Comparison of ENCODE assay signal across 9 mouse cellular contexts in the genomic region with DNA sequence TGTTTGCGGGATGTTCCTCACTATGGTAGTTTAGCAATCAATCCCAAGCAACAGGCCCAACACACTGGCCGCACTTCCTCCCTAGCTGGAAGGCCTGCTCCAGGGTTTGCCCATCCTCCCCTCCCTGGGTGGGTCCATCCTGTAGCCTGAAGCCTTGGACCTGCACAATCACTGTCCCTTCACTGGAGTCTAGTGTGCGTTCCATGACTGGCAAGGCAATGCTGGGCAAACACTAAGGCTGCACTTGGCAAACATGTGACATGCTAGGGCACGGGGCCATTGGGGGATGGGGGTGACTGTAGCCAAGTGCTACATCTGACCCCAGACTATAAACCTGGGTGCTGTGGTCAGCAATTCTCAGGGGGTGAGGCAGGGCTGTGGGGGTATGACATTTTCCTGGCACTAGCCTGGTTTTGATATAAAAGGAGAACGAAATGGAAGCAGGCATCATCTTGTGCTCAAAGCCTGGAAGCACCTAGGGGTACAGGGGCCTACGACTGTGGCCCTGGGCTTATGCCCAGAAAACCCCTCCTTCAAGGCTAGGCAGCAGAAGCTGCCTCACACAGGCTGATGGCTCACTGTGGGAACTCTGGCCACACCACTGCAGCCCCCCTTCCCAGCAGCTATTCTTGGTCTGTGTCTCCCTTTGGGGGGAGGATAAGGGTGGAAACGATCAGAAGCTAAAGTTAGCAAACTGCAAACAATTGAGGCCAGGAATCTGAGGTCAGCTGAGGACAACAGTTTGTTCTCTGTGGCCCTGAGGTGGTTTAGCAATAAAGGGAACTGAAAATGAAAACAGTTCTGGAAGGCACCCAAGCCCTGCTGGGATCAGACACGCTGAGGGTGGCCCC. TPM values are rescaled to one million over a fixed set of nuclear protein-coding genes. Genes with fewer than 3 reads are reported as not detected.
DNase-seq lines count a peak whose midpoint lies in the region; ATAC-seq lines count a peak whose summit lies in the region.
"Had no signal": no experiment of that assay in that cellular context is flagged by ENCODE, and none has a peak within 500 bp of the region (broad histone marks: within the 10 kb centered on the region; RNA-seq: fewer than 3 reads in every experiment).

No protein-coding gene starts in this region.

- no peaks in the 10 kb centered on the region for H3K9me3 ChIP-seq in forebrain, embryonic 10.5 days
- no peaks in the 10 kb centered on the region for H3K9me3 ChIP-seq in forebrain, embryonic 11.5 days (ENCODE audit: control insufficient read depth, low read length)
- no peaks in the 10 kb centered on the region for H3K9me3 ChIP-seq in forebrain, embryonic 14.5 days (replicated peaks; ENCODE audit: control insufficient read depth, low read length)
- no peaks in the 10 kb centered on the region for H3K9me3 ChIP-seq in limb, embryonic 15.5 days

- 60% methylated on average over 8 of the region's 8 CpGs for WGBS in forebrain, embryonic 10.5 days
- 59% methylated on average over 8 of the region's 8 CpGs for WGBS in forebrain, embryonic 11.5 days
- 48% methylated on average over 8 of the region's 8 CpGs for WGBS in forebrain, embryonic 14.5 days
- 46% methylated on average over 8 of the region's 8 CpGs for WGBS in limb, embryonic 15.5 days

- no peak overlapping the region for H3K4me3 ChIP-seq in forebrain, embryonic 10.5 days
- H3K4me3 ChIP-seq in forebrain, embryonic 11.5 days (ENCODE audit: low read depth, low read length): no peak overlapping the region
- H3K4me3 ChIP-seq in forebrain, embryonic 14.5 days (ENCODE audit: low read depth, low read length): no peak overlapping the region
- no peak overlapping the region for H3K4me3 ChIP-seq in limb, embryonic 15.5 days

- no peak overlapping the region for H3K9ac ChIP-seq in forebrain, embryonic 11.5 days (ENCODE audit: low read length)
- H3K9ac ChIP-seq in forebrain, embryonic 14.5 days (ENCODE audit: low read length): no peak overlapping the region
- H3K9ac ChIP-seq in limb, embryonic 15.5 days: no peak overlapping the region

- H3K27me3 ChIP-seq in forebrain, embryonic 10.5 days (ENCODE audit: poor library complexity, severe bottlenecking): no peaks in the 10 kb centered on the region
- H3K27me3 ChIP-seq in forebrain, embryonic 11.5 days (ENCODE audit: control insufficient read depth, insufficient read depth, low read length): no peaks in the 10 kb centered on the region
- H3K27me3 ChIP-seq in forebrain, embryonic 14.5 days (replicated peaks; ENCODE audit: control insufficient read depth, insufficient read depth, low read length): no peaks in the 10 kb centered on the region
- no peaks in the 10 kb centered on the region for H3K27me3 ChIP-seq in limb, embryonic 15.5 days

- H3K36me3 ChIP-seq in forebrain, embryonic 10.5 days (replicated peaks): no peaks in the 10 kb centered on the region
- no peaks in the 10 kb centered on the region for H3K36me3 ChIP-seq in forebrain, embryonic 11.5 days (ENCODE audit: control insufficient read depth, insufficient read depth, low read length)
- H3K36me3 ChIP-seq in forebrain, embryonic 14.5 days (ENCODE audit: control insufficient read depth, insufficient read depth, low read length): no peaks in the 10 kb centered on the region
- H3K36me3 ChIP-seq in limb, embryonic 15.5 days: no peaks in the 10 kb centered on the region

- ATAC-seq in forebrain, embryonic 11.5 days (replicated peaks; ENCODE audit: low FRiP score): no peak
- ATAC-seq in forebrain, embryonic 14.5 days: peak; percentile 32
- ATAC-seq in limb, embryonic 15.5 days (ENCODE audit: insufficient number of reproducible peaks, low FRiP score, low TSS enrichment, low read depth): peak; percentile 41; the same call in 1 of the 2 replicates
- ATAC-seq in activated CD4-positive, CD25-positive, alpha-beta regulatory T cell, adult 4 months: no peak

- DNase-seq in forebrain, embryonic 10.5 days (ENCODE audit: extremely low spot score, low spot score): no peak
- DNase-seq in forebrain, embryonic 11.5 days (ENCODE audit: low spot score): no peak
- peak; percentile 87 for DNase-seq in adrenal gland, postnatal 14 days
- no peak for DNase-seq in forebrain, embryonic 14.5 days (ENCODE audit: low spot score)
- DNase-seq in heart, postnatal 4 days: peak; percentile 78
- peak; percentile 69 to 71 for DNase-seq in monocyte, adult 2 months (ENCODE audit: low read depth in 1 of 2, low spot score in 2 of 2)

- peaks cover 66% of the 10 kb centered on the region for H3K4me1 ChIP-seq in forebrain, embryonic 10.5 days
- peaks cover 21% of the 10 kb centered on the region for H3K4me1 ChIP-seq in forebrain, embryonic 11.5 days (replicated peaks; ENCODE audit: control insufficient read depth, insufficient read depth, low read length)
- peaks cover 28% of the 10 kb centered on the region for H3K4me1 ChIP-seq in forebrain, embryonic 14.5 days (ENCODE audit: control insufficient read depth, insufficient read depth, low read length)
- H3K4me1 ChIP-seq in limb, embryonic 15.5 days: peaks cover 59% of the 10 kb centered on the region

- no peak overlapping the region for H3K4me2 ChIP-seq in forebrain, embryonic 11.5 days (ENCODE audit: low read depth, low read length, severe bottlenecking)
- no peak overlapping the region for H3K4me2 ChIP-seq in forebrain, embryonic 14.5 days (ENCODE audit: low read length)
- H3K4me2 ChIP-seq in limb, embryonic 15.5 days: 0 out of 2 replicates have a peak overlapping the region, but pooled peaks have one; percentile 10

- peak overlapping the region; percentile 76 for H3K27ac ChIP-seq in forebrain, embryonic 10.5 days
- H3K27ac ChIP-seq in forebrain, embryonic 11.5 days (ENCODE audit: low read depth, low read length): no peak overlapping the region
- H3K27ac ChIP-seq in forebrain, embryonic 14.5 days (ENCODE audit: low read depth, low read length): peak overlapping the region; percentile 44
- H3K27ac ChIP-seq in limb, embryonic 15.5 days: peak overlapping the region; percentile 68

RNA-seq across cellular contexts. Expression of gene E030018B13Rik, which starts 5.0 kb away (rescaled TPM):
- polyA plus RNA-seq in forebrain, embryonic 10.5 days (2016; fragmentation: Nextera tagmentation; extraction: Ambion mirVana): 0.21 TPM in 1 of 2 replicates, not detected in the other
- polyA plus RNA-seq in forebrain, embryonic 11.5 days (2014; fragmentation: Nextera tagmentation; extraction: Ambion mirVana): not detected in 2 replicates
- total RNA-seq in adrenal gland, postnatal 14 days (2021): not detected in 2 replicates
- not detected in 2 replicates for polyA plus RNA-seq in forebrain, embryonic 14.5 days (2014; fragmentation: Nextera tagmentation; extraction: Ambion mirVana)
- total RNA-seq in heart, postnatal 4 days (2021): not detected
- polyA plus RNA-seq in limb, embryonic 15.5 days (2015; fragmentation: Nextera tagmentation; extraction: Ambion mirVana): not detected in 2 replicates
- polyA plus RNA-seq in activated CD4-positive, CD25-positive, alpha-beta regulatory T cell, adult 4 months (2017; shearing (Covaris generic)): under 1 TPM in 1 of 2 experiments, not detected in 1; 0.56 TPM
- total RNA-seq: gastrocnemius, postnatal 4 days had no signal

RNA-seq across cellular contexts. Expression of gene Klf13, which starts 27.1 kb away (rescaled TPM):
- 23.1 and 23.8 TPM in 2 replicates for polyA plus RNA-seq in forebrain, embryonic 10.5 days (2016; fragmentation: Nextera tagmentation; extraction: Ambion mirVana)
- 26.6 and 28.1 TPM in 2 replicates for polyA plus RNA-seq in forebrain, embryonic 11.5 days (2014; fragmentation: Nextera tagmentation; extraction: Ambion mirVana)
- 85.8 and 102 TPM in 2 replicates for total RNA-seq in adrenal gland, postnatal 14 days (2021)
- 28.2 and 33.2 TPM in 2 replicates for polyA plus RNA-seq in forebrain, embryonic 14.5 days (2014; fragmentation: Nextera tagmentation; extraction: Ambion mirVana)
- total RNA-seq in heart, postnatal 4 days (2021): 10 to 100 TPM; 52.1 to 53.2 TPM
- 31.3 and 33.4 TPM in 2 replicates for polyA plus RNA-seq in limb, embryonic 15.5 days (2015; fragmentation: Nextera tagmentation; extraction: Ambion mirVana)
- 100 to 1,000 TPM; 153 to 178 TPM for polyA plus RNA-seq in activated CD4-positive, CD25-positive, alpha-beta regulatory T cell, adult 4 months (2017; shearing (Covaris generic))

Comparison
In these comparisons a context has a peak if more than half of its experiments do, and no peak if none do; other contexts are left out.
1. ATAC-seq: peak in forebrain, embryonic 14.5 days (single experiment) and limb, embryonic 15.5 days (single experiment); none in forebrain, embryonic 11.5 days (single experiment) and activated CD4-positive, CD25-positive, alpha-beta regulatory T cell, adult 4 months (single experiment).
2. DNase-seq: peak in adrenal gland, postnatal 14 days (single experiment), heart, postnatal 4 days (single experiment) and monocyte, adult 2 months (2 of 2); none in forebrain, embryonic 10.5 days (single experiment), forebrain, embryonic 11.5 days (single experiment) and forebrain, embryonic 14.5 days (single experiment).